Mouse (Mus musculus): Measurements from ENCODE around the gene Arntl2. TPM values are rescaled to one million over a fixed set of nuclear protein-coding genes. Genes with fewer than 3 reads are reported as not detected.

Arntl2 gene
- polyA plus RNA-seq, 1 experiment from 2014 or later: 7.1 TPM

- Histone ChIP-seq H3K9me3 (ENCODE audit: control insufficient read depth, low read depth, low read length) (no peaks in the 10 kb centered on the region), H3K4me3 (ENCODE audit: low read depth, low read length) (no peak overlapping the region), H3K4me2 (replicated peaks; ENCODE audit: low read depth, low read length) (no peak overlapping the region), H3K4me1 (ENCODE audit: control insufficient read depth, insufficient read depth, low read length) (no peaks in the 10 kb centered on the region; the same call in 1 of the 2 replicates), H3K36me3 (ENCODE audit: control insufficient read depth, insufficient read depth, low read length) (no peaks in the 10 kb centered on the region), H3K27ac (ENCODE audit: low read length) (no peak overlapping the region), H3K27me3 (ENCODE audit: control insufficient read depth, insufficient read depth, low read length) (no peaks in the 10 kb centered on the region), H3K9ac (replicated peaks; ENCODE audit: low read depth, low read length) (no peak overlapping the region)
- 84% methylated on average over 12 of the region's 12 CpGs for WGBS
- ATAC-seq (ENCODE audit: insufficient number of reproducible peaks, insufficient read depth, low FRiP score, low read depth): no peak
Measured at GRCm38 (mm10) chr6:146831320-146831719, 35.5 kb downstream of the Arntl2 start.

GRCm38 (mm10) chr6:146833485-146834314 lies 37.8 kb downstream of the Arntl2 start:
- H3K4me1 ChIP-seq (ENCODE audit: control insufficient read depth, insufficient read depth, low read length): no peaks in the 10 kb centered on the region; the same call in 1 of the 2 replicates
- WGBS: 66% methylated on average over 6 of the region's 6 CpGs
- no peaks in the 10 kb centered on the region for H3K36me3 ChIP-seq (ENCODE audit: control insufficient read depth, insufficient read depth, low read length)
- no peak overlapping the region for H3K4me3 ChIP-seq (ENCODE audit: low read depth, low read length)
- ATAC-seq (ENCODE audit: insufficient number of reproducible peaks, insufficient read depth, low FRiP score, low read depth): 0 out of 2 replicates have a peak, but pooled peaks have one; percentile 56
- H3K4me2 ChIP-seq (replicated peaks; ENCODE audit: low read depth, low read length): no peak overlapping the region
- no peak overlapping the region for H3K27ac ChIP-seq (ENCODE audit: low read length)
- no peak overlapping the region for H3K9ac ChIP-seq (replicated peaks; ENCODE audit: low read depth, low read length)
- no peaks in the 10 kb centered on the region for H3K9me3 ChIP-seq (ENCODE audit: control insufficient read depth, low read depth, low read length)
- H3K27me3 ChIP-seq (ENCODE audit: control insufficient read depth, insufficient read depth, low read length): no peaks in the 10 kb centered on the region

- Histone ChIP-seq H3K4me1 (ENCODE audit: control insufficient read depth, insufficient read depth, low read length) (no peaks in the 10 kb centered on the region; the same call in 1 of the 2 replicates), H3K4me2 (replicated peaks; ENCODE audit: low read depth, low read length) (no peak overlapping the region), H3K27ac (ENCODE audit: low read length) (no peak overlapping the region), H3K36me3 (ENCODE audit: control insufficient read depth, insufficient read depth, low read length) (no peaks in the 10 kb centered on the region), H3K9ac (replicated peaks; ENCODE audit: low read depth, low read length) (no peak overlapping the region), H3K27me3 (ENCODE audit: control insufficient read depth, insufficient read depth, low read length) (no peaks in the 10 kb centered on the region), H3K9me3 (ENCODE audit: control insufficient read depth, low read depth, low read length) (no peaks in the 10 kb centered on the region), H3K4me3 (ENCODE audit: low read depth, low read length) (no peak overlapping the region)
- WGBS: 77% methylated on average over 3 of the region's 3 CpGs
- ATAC-seq (ENCODE audit: insufficient number of reproducible peaks, insufficient read depth, low FRiP score, low read depth): no peak
Measured at GRCm38 (mm10) chr6:146834342-146834741, 38.5 kb downstream of the Arntl2 start.

- no peak overlapping the region for H3K4me2 ChIP-seq (replicated peaks; ENCODE audit: low read depth, low read length)
- WGBS: 13% methylated on average over 4 of the region's 4 CpGs
- H3K27me3 ChIP-seq (ENCODE audit: control insufficient read depth, insufficient read depth, low read length): no peaks in the 10 kb centered on the region
- no peak overlapping the region for H3K9ac ChIP-seq (replicated peaks; ENCODE audit: low read depth, low read length)
- no peak for ATAC-seq (ENCODE audit: insufficient number of reproducible peaks, insufficient read depth, low FRiP score, low read depth)
- no peaks in the 10 kb centered on the region for H3K9me3 ChIP-seq (ENCODE audit: control insufficient read depth, low read depth, low read length)
- no peaks in the 10 kb centered on the region for H3K36me3 ChIP-seq (ENCODE audit: control insufficient read depth, insufficient read depth, low read length)
- no peak overlapping the region for H3K4me3 ChIP-seq (ENCODE audit: low read depth, low read length)
- no peaks in the 10 kb centered on the region; the same call in 1 of the 2 replicates for H3K4me1 ChIP-seq (ENCODE audit: control insufficient read depth, insufficient read depth, low read length)
- H3K27ac ChIP-seq (ENCODE audit: low read length): no peak overlapping the region
Measured at GRCm38 (mm10) chr6:146835784-146836183, 39.9 kb downstream of the Arntl2 start.

- 73% methylated on average over 7 of the region's 7 CpGs for WGBS
- no peak overlapping the region for H3K9ac ChIP-seq (replicated peaks; ENCODE audit: low read depth, low read length)
- H3K9me3 ChIP-seq (ENCODE audit: control insufficient read depth, low read depth, low read length): no peaks in the 10 kb centered on the region
- H3K36me3 ChIP-seq (ENCODE audit: control insufficient read depth, insufficient read depth, low read length): no peaks in the 10 kb centered on the region
- no peaks in the 10 kb centered on the region for H3K27me3 ChIP-seq (ENCODE audit: control insufficient read depth, insufficient read depth, low read length)
- no peak overlapping the region for H3K4me2 ChIP-seq (replicated peaks; ENCODE audit: low read depth, low read length)
- H3K4me1 ChIP-seq (ENCODE audit: control insufficient read depth, insufficient read depth, low read length): no peaks in the 10 kb centered on the region; the same call in 1 of the 2 replicates
- H3K4me3 ChIP-seq (ENCODE audit: low read depth, low read length): no peak overlapping the region
- H3K27ac ChIP-seq (ENCODE audit: low read length): no peak overlapping the region
- ATAC-seq (ENCODE audit: insufficient number of reproducible peaks, insufficient read depth, low FRiP score, low read depth): no peak
Measured at GRCm38 (mm10) chr6:146837316-146837715, 41.5 kb downstream of the Arntl2 start.

- no peak overlapping the region for H3K4me2 ChIP-seq (replicated peaks; ENCODE audit: low read depth, low read length)
- no peak overlapping the region for H3K4me3 ChIP-seq (ENCODE audit: low read depth, low read length)
- H3K4me1 ChIP-seq (ENCODE audit: control insufficient read depth, insufficient read depth, low read length): no peaks in the 10 kb centered on the region; the same call in 1 of the 2 replicates
- no peak overlapping the region for H3K27ac ChIP-seq (ENCODE audit: low read length)
- H3K27me3 ChIP-seq (ENCODE audit: control insufficient read depth, insufficient read depth, low read length): no peaks in the 10 kb centered on the region
- no peak overlapping the region for H3K9ac ChIP-seq (replicated peaks; ENCODE audit: low read depth, low read length)
- no peaks in the 10 kb centered on the region for H3K9me3 ChIP-seq (ENCODE audit: control insufficient read depth, low read depth, low read length)
- no peak for ATAC-seq (ENCODE audit: insufficient number of reproducible peaks, insufficient read depth, low FRiP score, low read depth)
- H3K36me3 ChIP-seq (ENCODE audit: control insufficient read depth, insufficient read depth, low read length): no peaks in the 10 kb centered on the region
- WGBS: 95% methylated on average over 5 of the region's 5 CpGs
Measured at GRCm38 (mm10) chr6:146838366-146838765, 42.5 kb downstream of the Arntl2 start.

- H3K27ac ChIP-seq (ENCODE audit: low read length): no peak overlapping the region
- H3K36me3 ChIP-seq (ENCODE audit: control insufficient read depth, insufficient read depth, low read length): no peaks in the 10 kb centered on the region
Measured at GRCm38 (mm10) chr6:146838863-146839262, 43.0 kb downstream of the Arntl2 start.

GRCm38 (mm10) chr6:146844867-146845266 lies 49.0 kb downstream of the Arntl2 start:
- WGBS: 87% methylated on average over 6 of the region's 6 CpGs
- Histone ChIP-seq H3K4me3 (ENCODE audit: low read depth, low read length) (no peak overlapping the region), H3K9ac (replicated peaks; ENCODE audit: low read depth, low read length) (no peak overlapping the region)

More at GRCm38 (mm10) chr6:146838863-146839262, 43.0 kb downstream of the Arntl2 start:
- H3K4me1 ChIP-seq (ENCODE audit: control insufficient read depth, insufficient read depth, low read length): no peaks in the 10 kb centered on the region; the same call in 1 of the 2 replicates
- WGBS: 70% methylated on average over 4 of the region's 4 CpGs
- no peak overlapping the region for H3K9ac ChIP-seq (replicated peaks; ENCODE audit: low read depth, low read length)
- ATAC-seq (ENCODE audit: insufficient number of reproducible peaks, insufficient read depth, low FRiP score, low read depth): no peak
- no peak overlapping the region for H3K4me3 ChIP-seq (ENCODE audit: low read depth, low read length)
- no peaks in the 10 kb centered on the region for H3K27me3 ChIP-seq (ENCODE audit: control insufficient read depth, insufficient read depth, low read length)
- no peaks in the 10 kb centered on the region for H3K9me3 ChIP-seq (ENCODE audit: control insufficient read depth, low read depth, low read length)
- no peak overlapping the region for H3K4me2 ChIP-seq (replicated peaks; ENCODE audit: low read depth, low read length)

More at GRCm38 (mm10) chr6:146844867-146845266, 49.0 kb downstream of the Arntl2 start:
- H3K9me3 ChIP-seq (ENCODE audit: control insufficient read depth, low read depth, low read length): no peaks in the 10 kb centered on the region
- H3K36me3 ChIP-seq (ENCODE audit: control insufficient read depth, insufficient read depth, low read length): no peaks in the 10 kb centered on the region
- no peaks in the 10 kb centered on the region for H3K27me3 ChIP-seq (ENCODE audit: control insufficient read depth, insufficient read depth, low read length)
- H3K4me2 ChIP-seq (replicated peaks; ENCODE audit: low read depth, low read length): no peak overlapping the region
- no peaks in the 10 kb centered on the region for H3K4me1 ChIP-seq (ENCODE audit: control insufficient read depth, insufficient read depth, low read length)
- no peak for ATAC-seq (ENCODE audit: insufficient number of reproducible peaks, insufficient read depth, low FRiP score, low read depth)
- H3K27ac ChIP-seq (ENCODE audit: low read length): no peak overlapping the region

All from stomach, embryonic 14.5 days (tissue).